Mouse (Mus musculus) erythroblast, adult 5-6 weeks (primary cell): Measurements from ENCODE around the gene D17Wsu92e. TPM values are rescaled to one million over a fixed set of nuclear protein-coding genes. Genes with fewer than 3 reads are reported as not detected.

ENCODE experiments used
- ATAC-seq: replicated peaks from 2 replicates; pipeline ENCODE4 v1.8.0; 2016; ENCODE audit warnings: moderate number of reproducible peaks, mild to moderate bottlenecking, moderate TSS enrichment, inconsistent platforms; ENCODE audit not compliant: poor library complexity, low FRiP score, severe bottlenecking
- total RNA-seq, 2 experiments: library from RNA; stranded (forward) in 1 of 2; stranded (reverse) in 1 of 2; fragments of 150-400 nt in 1 of 2; fragments of 200-764, 138-1000 nt in 1 of 2; gene quantifications; 2 replicates each; pipeline versions ENCODE4 v1.2.3 to v1.2.4; 2015 to 2017; ENCODE audit warnings: low replicate concordance in 2 of 2

The D17Wsu92e gene
- total RNA-seq, 2 experiments from 2014 or later = 63.8 to 193 TPM

DNA sequence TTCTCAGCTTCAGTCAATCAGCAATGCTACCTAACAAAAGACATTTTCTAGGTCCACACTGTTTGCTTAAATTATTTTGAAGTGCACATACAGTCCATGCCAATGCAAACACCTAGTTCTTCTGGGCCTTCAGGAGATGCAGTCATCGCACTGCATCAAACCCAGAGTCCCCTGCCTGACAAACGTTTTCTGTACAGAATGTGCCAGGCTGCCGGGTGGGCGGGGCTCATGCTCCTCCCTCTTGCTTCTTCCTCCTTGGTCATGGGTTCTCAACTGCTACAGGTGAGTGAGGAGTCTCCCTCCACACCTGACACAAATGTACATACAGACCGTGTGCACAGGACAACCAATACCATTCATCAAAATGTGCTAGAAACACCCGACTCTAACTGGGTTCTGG is 60.3 kb downstream of the D17Wsu92e start:
- ATAC-seq = no peak

DNA sequence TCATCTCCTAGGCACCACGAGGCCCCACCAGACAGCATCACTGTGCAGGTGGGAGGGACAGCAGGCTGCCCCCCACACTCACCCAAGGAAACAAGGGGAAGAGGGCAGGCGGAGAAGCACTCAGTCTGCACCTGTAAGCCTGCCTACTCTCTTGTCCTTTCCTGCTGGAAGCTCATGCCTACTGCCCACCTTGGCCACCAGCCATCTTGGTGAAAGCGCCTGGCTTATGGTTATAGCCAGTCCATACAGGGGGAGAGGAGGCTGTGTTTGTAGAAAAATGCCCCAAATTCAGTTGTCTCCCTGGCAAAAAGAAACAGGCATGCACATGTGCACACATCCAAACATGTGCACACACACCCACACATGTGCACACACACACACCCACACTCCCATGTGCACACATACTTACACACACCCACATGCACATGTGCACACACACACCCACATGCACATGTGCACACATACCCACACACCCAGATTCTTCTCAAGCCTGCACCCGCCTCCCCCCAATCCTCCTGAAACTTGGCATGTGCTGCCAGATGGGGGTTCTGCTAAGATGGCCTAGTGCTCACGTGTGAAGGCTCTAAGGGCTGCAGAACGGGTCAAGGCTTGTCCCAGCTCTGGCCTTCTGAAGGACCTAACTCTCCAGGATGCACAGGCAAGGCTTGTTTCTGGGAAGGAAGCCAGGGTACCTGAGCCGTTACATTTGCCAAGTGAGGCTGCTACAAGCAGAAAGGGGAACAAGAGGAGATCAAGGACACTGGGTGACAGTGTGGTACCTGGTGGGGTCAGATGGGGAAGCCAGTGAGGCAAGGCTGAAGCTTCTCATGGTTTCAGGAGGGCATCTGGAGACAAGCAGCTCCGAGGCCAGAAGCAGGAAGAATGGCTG is 68.9 kb downstream of the D17Wsu92e start:
- no peak for ATAC-seq

DNA sequence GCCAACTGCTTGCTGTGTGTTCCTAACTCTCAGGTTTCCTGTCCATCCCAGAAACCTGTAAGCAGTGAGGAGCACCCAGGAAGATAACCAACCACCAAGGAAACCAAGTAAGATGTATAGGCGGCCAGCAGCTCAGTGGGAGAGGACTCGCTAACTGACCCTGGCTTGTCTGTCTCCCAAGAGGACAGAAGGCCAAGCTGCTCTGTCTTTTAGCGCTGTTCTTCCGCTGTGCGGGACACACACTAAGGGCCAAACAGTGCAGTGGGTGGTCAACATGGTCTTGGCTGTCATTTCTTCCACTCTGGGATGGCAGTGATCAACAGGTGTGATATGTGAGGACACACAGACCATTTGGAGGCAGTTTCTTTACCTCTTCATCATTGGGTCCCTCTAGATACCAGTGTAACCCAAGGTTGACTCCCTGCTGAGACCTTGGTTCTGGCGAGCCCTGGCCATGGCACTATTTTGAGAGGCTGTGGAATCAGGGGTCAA is 70.0 kb downstream of the D17Wsu92e start:
- ATAC-seq = no peak

DNA sequence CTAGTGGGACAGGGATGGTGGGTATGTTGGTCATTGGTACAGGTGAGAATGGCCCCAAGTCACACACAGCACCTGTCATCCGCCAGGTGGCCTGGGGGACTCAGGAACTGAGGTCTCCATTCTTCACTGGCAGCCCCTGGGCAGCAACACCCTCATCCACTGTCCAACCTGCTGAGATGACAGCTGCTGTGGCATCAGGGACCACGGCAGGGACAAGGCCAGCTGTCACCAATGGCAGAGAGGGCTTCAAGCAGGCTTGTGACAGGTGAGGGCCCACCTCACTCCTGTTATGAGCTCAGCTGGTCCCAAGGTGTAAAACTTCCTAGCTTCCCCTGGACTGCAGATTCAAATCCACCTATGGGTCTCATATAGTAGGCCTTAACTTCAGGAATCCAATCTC is 72.3 kb downstream of the D17Wsu92e start:
- ATAC-seq = no peak

DNA sequence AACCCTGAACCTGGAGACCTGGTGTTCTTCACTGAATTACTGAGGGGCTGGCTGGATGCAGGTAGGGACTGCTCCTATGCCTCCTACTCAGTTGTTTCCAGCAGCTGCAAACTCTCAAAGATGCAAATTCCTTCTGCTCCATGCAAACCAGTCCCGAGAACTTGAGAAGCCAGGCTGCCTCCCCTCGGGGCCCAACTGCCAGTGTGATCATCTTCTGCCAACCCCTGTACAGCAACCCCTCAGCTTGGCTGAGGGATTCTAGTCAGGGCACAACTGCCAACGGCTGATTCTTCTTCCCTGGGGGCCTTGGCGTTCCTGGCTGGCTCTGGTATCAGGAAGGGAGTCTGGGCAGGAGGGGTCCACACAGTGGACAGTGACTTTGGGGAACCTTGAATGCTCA is 74.0 kb downstream of the D17Wsu92e start:
- ATAC-seq = no peak

DNA sequence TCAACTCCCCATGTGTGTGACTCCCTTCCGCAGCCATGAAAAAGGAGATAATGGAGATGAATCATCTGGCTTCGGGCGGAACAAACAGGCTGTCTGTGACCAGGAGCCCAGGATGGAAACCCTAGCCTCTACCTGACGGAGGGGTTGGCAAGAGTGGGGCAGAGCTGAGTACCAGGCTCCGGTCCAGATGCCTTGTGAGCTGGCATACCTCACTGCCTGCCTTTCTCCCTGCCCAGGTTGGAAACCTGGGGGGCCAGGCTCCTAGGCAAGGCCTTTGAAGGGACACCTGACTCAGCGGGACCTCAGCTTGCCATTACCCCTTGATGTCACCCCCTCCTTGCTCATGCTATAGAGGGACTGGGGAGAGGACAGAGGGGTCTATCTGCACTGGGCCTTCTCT is 79.5 kb downstream of the D17Wsu92e start:
- ATAC-seq = no peak

DNA sequence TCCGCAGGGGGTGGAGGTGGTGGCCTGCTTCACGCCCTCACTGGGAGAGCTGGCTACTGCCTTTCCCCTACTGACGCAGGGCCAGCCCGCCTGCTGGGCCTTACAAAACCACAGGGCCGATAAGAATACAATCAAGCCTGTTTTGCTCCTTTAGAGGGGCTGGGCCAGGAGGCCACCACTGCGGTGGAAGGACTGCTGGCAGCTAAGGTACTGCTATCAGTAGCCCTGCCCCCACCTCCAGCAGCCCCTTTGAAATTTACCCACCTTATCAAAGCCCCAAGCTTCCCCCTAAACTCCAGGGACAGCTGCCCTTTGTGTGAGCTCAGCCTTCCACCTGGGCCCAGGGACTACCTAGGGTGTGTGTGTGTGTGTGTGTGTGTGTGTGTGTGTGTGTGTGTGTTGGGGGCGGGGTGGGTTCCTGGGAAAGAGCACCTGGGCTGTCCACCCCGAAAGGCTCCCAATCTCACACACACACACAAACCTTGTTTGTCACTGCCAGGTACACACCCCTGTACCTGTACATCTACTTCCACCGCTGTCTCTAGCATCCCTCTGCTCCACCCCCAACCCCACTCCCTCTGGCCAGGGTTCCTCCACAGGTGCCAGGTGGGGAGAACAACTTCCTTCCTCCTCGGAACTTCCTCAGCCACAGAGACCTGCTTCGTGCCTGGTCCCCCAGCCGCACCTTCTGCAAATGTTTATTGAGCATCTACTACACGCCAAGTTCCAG is 85.9 kb downstream of the D17Wsu92e start:
- no peak for ATAC-seq

DNA sequence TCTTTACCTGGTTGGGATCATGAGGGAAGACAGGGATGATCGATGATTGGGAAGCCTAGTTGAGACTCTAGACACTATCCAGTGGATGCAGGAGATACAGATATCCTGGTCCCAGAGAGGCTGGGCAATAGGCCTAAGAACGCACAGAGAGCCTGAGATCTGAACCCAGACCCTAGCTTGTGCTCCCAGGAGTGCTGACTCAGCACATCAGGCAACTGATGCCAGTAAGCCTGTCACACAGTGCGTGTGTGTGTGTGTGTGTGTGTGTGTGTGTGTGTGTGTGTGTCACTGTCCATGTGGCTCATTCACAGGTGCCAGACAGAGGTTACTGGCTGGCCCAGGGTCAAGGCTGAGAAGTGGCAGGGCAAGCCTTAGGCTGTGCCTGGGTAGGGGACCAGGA is 87.8 kb downstream of the D17Wsu92e start:
- no peak for ATAC-seq

DNA sequence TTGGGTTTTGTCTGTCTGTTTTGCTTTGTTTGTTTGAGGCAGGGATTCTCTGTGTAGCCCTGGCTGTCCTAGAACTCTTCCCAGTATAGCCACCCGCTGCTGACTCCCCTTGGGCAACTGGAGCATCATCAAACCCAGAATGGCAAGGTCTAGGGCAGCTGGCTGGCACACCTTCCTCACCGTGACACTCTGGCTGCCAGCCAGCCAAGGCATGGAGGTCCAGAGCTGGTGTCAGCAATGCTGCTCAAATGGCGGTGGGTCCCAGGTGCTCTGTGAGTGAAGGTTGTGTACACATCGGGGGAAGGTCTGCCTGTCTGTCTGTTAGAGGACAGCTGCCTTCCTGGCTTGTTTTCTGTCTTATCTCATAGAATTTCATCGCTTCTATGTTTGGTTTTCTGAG is 88.3 kb downstream of the D17Wsu92e start:
- no peak for ATAC-seq

DNA sequence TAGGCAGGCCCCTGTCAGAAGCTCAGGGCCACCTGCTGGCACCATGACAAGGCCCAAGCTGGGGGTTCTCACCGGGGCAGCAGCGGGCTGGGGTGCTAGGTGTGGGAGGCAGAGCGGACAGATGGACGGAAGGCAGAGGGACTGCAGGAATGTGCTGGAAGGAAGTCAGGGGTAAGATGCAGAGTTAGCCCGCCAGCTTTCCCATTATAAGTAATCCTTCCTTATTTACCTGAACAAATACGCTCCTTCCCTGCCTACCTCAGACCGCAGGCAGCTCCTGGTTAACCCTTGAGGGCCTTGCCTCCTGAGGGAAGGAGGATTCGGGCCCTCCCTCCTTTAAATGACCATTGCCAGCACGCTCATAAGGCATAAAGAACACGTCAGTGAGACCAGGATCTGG is 91.7 kb downstream of the D17Wsu92e start, which contains the start of gene Spdef:
TSS of gene Spdef (minus strand) at position 186 of the 400 bp plus-strand sequence.
- no peak for ATAC-seq

DNA sequence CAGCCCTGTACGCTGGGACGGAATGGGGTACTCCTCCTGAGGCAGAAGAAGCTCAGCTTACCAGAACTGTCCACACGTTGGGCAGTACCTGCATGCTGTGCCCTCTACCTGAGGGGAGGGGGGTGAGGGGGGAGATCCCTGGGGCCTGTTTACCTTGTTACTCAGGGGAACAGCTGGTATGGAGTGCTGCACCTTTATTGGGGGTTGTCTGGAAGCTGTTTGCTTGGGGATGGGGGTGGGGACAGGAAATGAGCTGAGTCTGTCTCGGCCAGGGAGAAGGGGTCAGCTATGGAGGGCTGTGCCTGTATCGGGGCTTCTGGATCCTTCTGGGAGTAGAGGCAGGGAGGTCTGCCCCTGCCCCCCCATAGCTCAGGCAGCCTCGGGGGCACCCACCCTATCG is 93.9 kb downstream of the D17Wsu92e start:
- ATAC-seq = no peak

DNA sequence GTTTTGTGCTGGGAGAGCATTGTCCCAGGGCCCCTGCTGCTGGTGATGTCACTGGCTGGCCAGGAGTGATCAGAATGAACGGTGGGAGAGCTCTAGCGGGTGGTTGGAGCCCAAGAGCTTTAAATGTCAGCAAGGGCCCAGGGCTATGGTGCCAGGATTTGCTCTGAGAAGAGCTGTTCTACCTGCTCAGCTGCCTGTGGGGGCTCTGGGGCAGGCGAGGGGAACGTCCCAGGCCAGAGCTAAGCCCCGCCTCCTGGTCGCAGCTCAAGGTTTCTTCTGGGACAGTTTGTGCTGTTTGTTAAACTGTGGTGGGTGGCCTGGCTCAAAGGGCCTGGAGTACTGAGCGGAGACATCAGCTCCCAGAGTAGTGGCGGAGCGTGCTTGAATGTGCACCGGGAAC is 95.0 kb downstream of the D17Wsu92e start:
- ATAC-seq = no peak

DNA sequence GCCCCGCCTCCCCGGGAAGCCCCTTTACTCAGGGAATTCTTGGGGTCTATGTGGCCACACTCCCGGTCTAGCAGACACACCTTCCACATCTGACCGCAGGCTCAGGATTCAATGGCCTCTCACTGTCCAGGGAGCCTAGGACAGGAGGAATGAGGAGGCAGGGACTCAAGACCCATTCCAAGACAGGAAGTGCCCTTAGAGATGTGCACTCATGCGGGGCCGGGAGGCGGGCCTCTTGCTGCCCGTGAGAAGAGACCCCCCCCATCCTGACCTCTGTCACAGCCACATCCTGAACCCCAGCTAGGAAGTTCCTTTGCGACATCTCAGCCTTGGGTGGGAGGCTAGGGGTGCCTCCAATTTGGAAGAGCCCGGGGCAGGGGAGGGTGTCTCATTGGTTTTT is 95.4 kb downstream of the D17Wsu92e start:
- no peak for ATAC-seq

DNA sequence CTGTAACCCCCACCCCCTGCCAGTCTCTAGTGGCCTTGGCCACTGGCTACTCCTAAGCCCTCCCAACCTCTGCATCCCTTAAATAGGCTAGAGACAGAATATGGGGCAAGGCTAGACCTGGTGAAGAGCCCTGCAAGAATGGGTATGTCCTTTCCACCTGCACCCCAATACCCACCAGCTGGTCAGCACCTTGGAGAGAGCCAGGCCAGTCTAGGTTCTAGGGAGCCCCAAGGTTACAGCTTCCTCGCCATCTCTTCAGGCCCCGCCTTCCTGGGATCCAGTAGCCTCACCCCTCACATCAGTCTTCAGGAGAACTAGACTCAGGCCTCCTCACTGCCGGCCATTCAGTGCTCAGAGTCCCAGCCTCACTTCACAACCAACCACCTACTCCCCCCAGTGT is 96.1 kb downstream of the D17Wsu92e start:
- no peak for ATAC-seq

DNA sequence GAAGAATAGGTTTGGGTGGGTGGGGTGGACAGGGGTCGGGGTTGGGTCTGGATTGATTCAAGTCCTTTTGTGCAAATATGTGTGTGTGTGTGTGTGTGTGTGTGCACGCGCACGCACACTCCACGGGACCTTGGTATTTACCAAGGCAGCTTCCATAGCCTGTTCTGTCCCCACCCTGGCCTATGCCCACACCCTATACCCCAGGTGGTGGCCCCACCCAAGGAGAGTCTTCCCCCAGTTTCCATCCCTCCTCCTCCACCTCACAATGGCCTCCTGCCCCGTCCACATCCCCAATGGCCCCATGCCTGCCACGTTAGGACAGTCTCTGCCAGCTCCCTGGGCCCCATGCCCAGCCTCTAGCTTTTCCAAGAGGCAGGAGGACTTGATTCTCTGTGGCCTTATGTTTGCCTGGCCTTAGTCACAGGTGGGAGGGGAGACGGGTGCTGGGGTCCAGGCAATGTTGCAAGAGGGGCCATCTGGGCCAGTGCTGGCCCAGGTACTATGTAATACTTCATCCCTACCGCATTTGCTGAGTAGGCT is 99.3 kb downstream of the D17Wsu92e start:
- no peak for ATAC-seq

DNA sequence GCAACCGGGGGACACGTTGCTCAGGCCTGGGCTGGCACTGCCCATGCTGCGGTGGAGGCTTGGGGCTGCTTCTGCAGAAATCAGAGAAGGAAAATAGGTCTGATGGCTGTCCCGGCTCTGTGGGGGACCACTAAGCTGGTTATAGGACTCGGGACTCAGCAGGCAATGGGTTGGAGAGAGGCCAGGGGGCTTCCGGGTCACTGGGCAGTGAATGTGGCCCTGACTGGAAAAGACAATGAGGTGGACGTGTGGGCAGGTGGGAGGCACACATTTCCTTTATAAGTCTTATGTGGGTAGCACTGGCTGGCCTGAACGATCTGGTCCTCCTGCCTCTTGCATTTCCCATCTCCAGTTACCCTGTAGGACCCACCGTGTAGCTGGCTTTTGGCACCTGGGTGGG is 100.1 kb downstream of the D17Wsu92e start:
- ATAC-seq = no peak

DNA sequence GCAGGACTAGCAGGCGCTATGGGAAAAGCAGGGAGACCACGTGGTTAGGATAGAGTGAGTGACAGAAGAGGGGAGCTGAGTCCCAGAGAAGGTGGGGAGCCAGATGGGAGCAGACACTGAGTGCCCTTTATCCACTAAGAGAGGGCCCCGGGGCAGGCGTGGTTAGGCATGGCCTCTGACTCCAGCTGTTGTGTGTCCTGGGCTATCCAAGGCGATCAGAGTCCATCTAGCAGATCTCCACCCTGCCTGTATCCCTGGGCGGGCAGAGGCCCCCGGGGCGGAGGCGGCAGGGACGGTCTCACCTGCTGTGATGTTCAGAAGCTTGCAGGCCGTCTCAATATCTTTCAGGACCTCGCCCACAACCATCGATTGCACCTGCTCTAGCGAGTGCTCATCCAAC is 100.8 kb downstream of the D17Wsu92e start:
- no peak for ATAC-seq

DNA sequence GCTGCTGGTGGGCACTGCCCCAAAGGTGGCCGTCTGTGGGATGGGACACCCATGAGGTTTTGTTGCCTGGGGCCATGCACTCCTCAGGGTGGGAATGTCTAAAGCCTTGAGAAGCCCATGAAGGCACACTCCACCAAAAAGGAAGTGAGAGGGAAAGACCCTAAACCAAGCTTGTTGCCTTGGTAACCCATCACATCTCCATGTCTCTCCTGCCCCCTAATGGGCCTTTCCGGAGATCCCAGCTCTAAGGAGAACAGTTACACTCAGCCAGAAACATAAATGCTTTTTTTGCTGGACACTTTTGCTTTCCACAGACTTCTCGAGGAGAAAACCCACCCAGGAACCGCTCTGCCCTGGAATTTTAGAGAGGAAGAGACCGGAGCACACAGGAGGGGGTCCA is 102.2 kb downstream of the D17Wsu92e start:
- no peak for ATAC-seq

DNA sequence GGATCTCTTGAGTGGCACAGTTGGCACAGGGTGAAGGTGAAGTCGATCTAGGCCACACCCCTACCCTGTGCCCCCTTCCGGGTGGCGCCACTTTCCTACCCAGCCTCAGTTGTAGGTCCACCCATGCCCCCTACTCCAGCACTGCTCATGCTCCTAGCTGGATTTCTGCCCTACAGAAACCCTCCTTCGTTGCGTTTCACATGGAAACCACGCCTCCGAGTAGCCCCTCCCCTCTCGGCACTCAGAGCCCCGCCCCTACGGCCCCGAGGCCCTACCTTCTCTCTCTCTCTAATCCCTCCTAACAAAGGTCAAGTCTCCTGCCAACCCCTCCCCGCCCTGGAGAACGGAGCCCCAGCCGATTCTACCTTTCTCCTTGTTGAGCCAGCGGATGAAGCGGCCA is 103.6 kb downstream of the D17Wsu92e start:
- ATAC-seq = 0 out of 2 replicates have a peak, but pooled peaks have one; percentile 43

DNA sequence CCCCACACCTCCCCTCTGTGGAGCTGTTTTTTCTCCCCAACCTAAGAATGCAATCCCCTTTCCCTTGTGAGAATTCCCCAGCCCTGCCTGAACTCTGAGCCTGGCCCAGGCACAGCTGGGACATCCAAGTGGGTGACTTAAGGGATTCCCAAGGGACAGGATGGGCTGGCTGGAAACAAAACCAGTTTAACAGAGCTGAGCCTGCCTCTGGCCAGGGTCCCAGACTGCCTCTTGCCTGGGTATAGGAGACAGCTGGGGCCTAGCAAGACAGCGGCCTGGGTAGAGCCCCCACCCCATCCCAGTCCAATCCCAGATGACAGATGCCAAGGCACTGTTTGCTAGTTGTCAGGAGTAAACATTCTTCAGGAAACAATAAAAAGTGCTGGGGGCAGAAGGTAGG is 107.6 kb downstream of the D17Wsu92e start:
- no peak for ATAC-seq

DNA sequence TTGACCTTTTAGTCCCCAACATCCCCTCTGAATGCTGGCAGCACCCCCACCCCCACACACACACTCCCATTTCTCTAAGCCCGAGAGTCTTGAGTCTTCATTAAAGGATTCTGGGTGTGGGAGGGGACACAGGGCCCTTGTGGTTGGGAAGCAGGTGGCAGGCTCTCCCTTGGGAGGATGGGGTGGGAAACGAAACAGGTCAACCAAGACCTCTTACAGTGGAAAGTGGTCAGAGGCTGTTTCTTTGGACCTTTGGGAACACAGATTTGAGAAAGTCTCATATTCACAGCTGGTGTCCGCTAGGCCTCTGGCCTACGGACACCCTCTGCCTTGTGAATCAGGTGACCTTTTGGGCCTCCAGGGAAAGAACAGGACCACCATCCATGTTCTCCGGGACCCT is 110.8 kb downstream of the D17Wsu92e start:
- ATAC-seq = no peak
